Mouse (Mus musculus) liver, embryonic 14.5 days (tissue): ENCODE measurements at regions not wholly inside any gene's neighbourhood (a gene's known extent, or its start where the extent isn't known, plus 50 kb on each side); places are given as distances from the start of the nearest gene placed in this dataset.

ENCODE experiments used
- ATAC-seq: fragments of 200-750 bp; cut with Nextera tagmentation; 2 replicates; pipeline ENCODE4 v1.8.0; 2017; ENCODE audit warnings: moderate number of reproducible peaks, mild to moderate bottlenecking, moderate library complexity; ENCODE audit not compliant: insufficient read depth
- DNase-seq, 3 experiments: peaks; one replicate each; pipeline ENCODE4 v3.0.0-alpha.2; 2012 to 2013; ENCODE audit warnings: low read depth in 3 of 3, low spot score in 3 of 3
- H3K27ac ChIP-seq: fragments of 300-500 bp; sonication (generic); 2 replicates; pipeline ENCODE4 v1.5.1; 2014; ENCODE audit warnings: moderate library complexity, mild to moderate bottlenecking, control low read depth, inconsistent platforms
- H3K27me3 ChIP-seq: fragments of 300-500 bp; sonication (generic); 2 replicates; pipeline ENCODE4 v1.6.1; 2014; ENCODE audit warnings: mild to moderate bottlenecking, low read length, moderate library complexity; ENCODE audit not compliant: control insufficient read depth, insufficient read depth
- H3K36me3 ChIP-seq: fragments of 300-500 bp; sonication (generic); replicated peaks from 2 replicates; pipeline ENCODE4 v1.6.1; 2014; ENCODE audit warnings: low read depth; ENCODE audit not compliant: control insufficient read depth, insufficient read depth
- H3K4me1 ChIP-seq, 2 experiments: fragments of 200-500 bp in 1 of 2; fragments of 300-500 bp in 1 of 2; sonication (generic) in 1 of 2; replicated peaks; 2 replicates each; pipeline ENCODE4 v1.6.1; 2012 to 2014; ENCODE audit warnings: antibody characterized with exemption in 1 of 2, inconsistent platforms in 1 of 2, low read length in 1 of 2; ENCODE audit not compliant: control insufficient read depth in 2 of 2, insufficient read depth in 2 of 2
- H3K4me2 ChIP-seq: fragments of 300-500 bp; sonication (generic); 2 replicates; pipeline ENCODE4 v1.6.1; 2014; ENCODE audit warnings: low read depth, mild to moderate bottlenecking, control low read depth, moderate library complexity
- H3K4me3 ChIP-seq, 2 experiments: fragments of 200-500 bp in 1 of 2; fragments of 300-500 bp in 1 of 2; sonication (generic) in 1 of 2; 2 replicates each; pipeline ENCODE4 v1.5.1; 2012 to 2014; ENCODE audit warnings: low read depth in 2 of 2, low read length in 2 of 2, mild to moderate bottlenecking in 2 of 2, control low read depth in 1 of 2, inconsistent platforms in 1 of 2, moderate library complexity in 1 of 2; ENCODE audit not compliant: insufficient read depth in 1 of 2
- H3K9ac ChIP-seq: fragments of 300-500 bp; sonication (generic); replicated peaks from 2 replicates; pipeline ENCODE4 v1.6.1; 2014; ENCODE audit warnings: mild to moderate bottlenecking, control low read depth, moderate library complexity
- H3K9me3 ChIP-seq: fragments of 300-500 bp; sonication (generic); 2 replicates; pipeline ENCODE4 v1.6.1; 2016; ENCODE audit warnings: low read length, mixed read lengths; ENCODE audit not compliant: control insufficient read depth
- CTCF ChIP-seq: IDR thresholded peaks from 2 replicates; pipeline ENCODE4 v1.5.1; 2016; ENCODE audit warnings: antibody characterized with exemption, low read depth, control low read depth
- EP300 ChIP-seq: IDR thresholded peaks from 2 replicates; pipeline ENCODE4 v1.6.1; 2016; ENCODE audit warnings: antibody characterized with exemption, low read depth
- WGBS: fragments of 180-500 bp; shearing (Covaris S2); extraction: QIAGEN DNeasy Blood & Tissue Kit; methylation state at CpG from one replicate; pipeline ENCODE4 v1.1.7; 2014; ENCODE audit not compliant: insufficient replicate concordance; 5-methylcytosine and 5-hydroxymethylcytosine counted together

GRCm38 (mm10) chr1:42295841-42296240 lies 399.7 kb upstream of the Pou3f3 start:
- no peak overlapping the region for H3K9ac ChIP-seq
- no peak for ATAC-seq
- H3K4me1 ChIP-seq = no peaks in the 10 kb centered on the region
- no peaks in the 10 kb centered on the region for H3K27me3 ChIP-seq
- H3K9me3 ChIP-seq = no peaks in the 10 kb centered on the region
- no peak for DNase-seq
- WGBS = 73% methylated on average over 10 of the region's 10 CpGs
- H3K4me2 ChIP-seq = no peak overlapping the region
- no peak overlapping the region for H3K27ac ChIP-seq
- no peak overlapping the region for H3K4me3 ChIP-seq
- no peak for TF ChIP-seq EP300
- TF ChIP-seq CTCF = no peak
- H3K36me3 ChIP-seq = no peaks in the 10 kb centered on the region

- no peak for DNase-seq
- H3K4me2 ChIP-seq = no peak overlapping the region
- H3K27ac ChIP-seq = no peak overlapping the region
- no peaks in the 10 kb centered on the region for H3K9me3 ChIP-seq
- 75% methylated on average over 1 of the region's 1 CpGs for WGBS
- no peak overlapping the region for H3K4me3 ChIP-seq
- H3K4me1 ChIP-seq = no peaks in the 10 kb centered on the region
- H3K36me3 ChIP-seq = no peaks in the 10 kb centered on the region
- no peak for TF ChIP-seq CTCF
- no peak overlapping the region for H3K9ac ChIP-seq
- ATAC-seq = no peak
- H3K27me3 ChIP-seq = no peaks in the 10 kb centered on the region
Measured at GRCm38 (mm10) chr1:42309251-42309650, 386.3 kb upstream of the Pou3f3 start.

- DNase-seq (no peak), ATAC-seq (no peak)
- Histone ChIP-seq H3K4me3 (no peak overlapping the region), H3K27me3 (no peaks in the 10 kb centered on the region), H3K27ac (no peak overlapping the region), H3K4me1 (no peaks in the 10 kb centered on the region), H3K9me3 (no peaks in the 10 kb centered on the region), H3K4me2 (no peak overlapping the region), H3K36me3 (no peaks in the 10 kb centered on the region), H3K9ac (no peak overlapping the region)
- WGBS = 68% methylated on average over 4 of the region's 4 CpGs
- TF ChIP-seq EP300 (no peak), CTCF (no peak)
Measured at GRCm38 (mm10) chr1:42313494-42313893, 382.1 kb upstream of the Pou3f3 start.

GRCm38 (mm10) chr1:42351884-42352283 lies 343.7 kb upstream of the Pou3f3 start:
- no peak overlapping the region for H3K27ac ChIP-seq
- DNase-seq (no peak), ATAC-seq (no peak)
- no peaks in the 10 kb centered on the region for H3K27me3 ChIP-seq
- no peaks in the 10 kb centered on the region for H3K9me3 ChIP-seq
- no peaks in the 10 kb centered on the region for H3K36me3 ChIP-seq
- 75% methylated on average over 4 of the region's 4 CpGs for WGBS
- no peak overlapping the region for H3K4me3 ChIP-seq
- no peak overlapping the region for H3K9ac ChIP-seq
- no peak for TF ChIP-seq EP300
- TF ChIP-seq CTCF = no peak
- no peaks in the 10 kb centered on the region for H3K4me1 ChIP-seq
- no peak overlapping the region for H3K4me2 ChIP-seq

GRCm38 (mm10) chr1:42352389-42352788 lies 343.2 kb upstream of the Pou3f3 start:
- no peak for TF ChIP-seq EP300
- no peak for TF ChIP-seq CTCF
- ATAC-seq (no peak), DNase-seq (no peak)
- 61% methylated on average over 13 of the region's 13 CpGs for WGBS
- Histone ChIP-seq H3K9me3 (no peaks in the 10 kb centered on the region), H3K27me3 (no peaks in the 10 kb centered on the region), H3K36me3 (no peaks in the 10 kb centered on the region), H3K4me1 (no peaks in the 10 kb centered on the region), H3K4me3 (no peak overlapping the region), H3K27ac (no peak overlapping the region), H3K4me2 (no peak overlapping the region), H3K9ac (no peak overlapping the region)
